Mouse (Mus musculus) adrenal gland, adult (tissue): ENCODE measurements at regions not wholly inside any gene's neighbourhood (a gene's known extent, or its start where the extent isn't known, plus 50 kb on each side); places are given as distances from the start of the nearest gene placed in this dataset.

Experiments
- DNase-seq, 2 experiments: peaks; one replicate each; pipeline ENCODE4 v3.0.0; 2022 to 2023; ENCODE audit warnings: low spot score in 1 of 2; ENCODE audit not compliant: inconsistent age in 2 of 2

DNA sequence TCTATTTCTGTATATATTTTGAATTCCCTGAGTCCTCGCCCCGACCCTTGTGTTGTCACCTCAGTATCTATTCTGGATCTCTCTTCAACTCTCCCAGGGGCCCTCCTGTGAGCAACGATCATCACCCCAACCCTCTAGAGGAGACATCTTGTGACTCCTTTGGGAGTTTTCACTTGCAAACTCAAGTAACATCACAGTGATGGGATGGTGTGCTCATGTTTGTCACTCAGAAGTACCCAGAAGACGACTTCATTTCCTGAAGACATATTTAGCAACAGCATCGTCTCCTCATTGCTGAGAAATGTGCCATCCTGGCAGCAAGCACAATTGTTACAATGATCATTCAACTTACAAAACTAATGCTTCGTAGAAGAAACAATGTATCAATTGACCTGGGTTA, 57.9 kb upstream of the Mbip start:
- no peak for DNase-seq

DNA sequence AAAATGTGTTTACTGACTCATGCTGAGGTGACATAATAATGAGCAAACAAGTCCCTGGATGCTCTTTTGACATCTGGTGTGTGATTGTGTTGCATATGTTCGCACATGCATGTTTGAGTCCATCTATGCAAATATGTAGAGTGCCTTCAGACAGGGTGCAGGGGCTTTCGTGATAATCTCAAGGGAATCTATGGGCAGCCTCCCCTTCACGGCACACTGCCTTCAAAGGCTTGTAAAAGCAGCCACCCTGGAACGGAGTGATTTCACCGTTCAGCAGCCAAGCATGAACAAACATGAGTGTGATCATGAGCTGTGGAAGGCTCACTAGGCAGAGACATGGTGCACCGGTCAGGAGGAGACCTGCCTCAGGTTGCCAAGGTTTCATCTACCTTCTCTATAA, 57.1 kb upstream of the Mbip start:
- no peak for DNase-seq

DNA sequence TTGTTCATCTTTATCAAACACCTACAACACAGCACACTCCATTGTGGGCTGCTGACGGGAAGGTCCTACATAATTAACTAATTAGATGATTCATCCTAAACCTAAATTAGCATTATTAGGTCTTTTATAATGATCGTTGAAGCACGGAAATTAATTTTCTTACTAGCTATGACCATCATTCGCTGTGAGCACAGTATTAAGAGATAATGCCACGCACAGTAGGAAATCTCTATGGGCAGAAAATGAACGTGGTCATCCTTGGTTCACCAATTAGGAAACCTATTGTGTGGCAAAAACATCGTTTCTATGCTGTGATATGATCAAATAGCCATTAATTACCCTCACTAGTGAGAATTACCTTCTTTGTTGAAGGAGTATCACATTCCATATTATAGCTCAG, 56.4 kb upstream of the Mbip start:
- DNase-seq, result no peak
